Mouse (Mus musculus) thymus, postnatal 36 days (tissue): ENCODE data around the gene Pla2g4b.
A peak's percentile ranks its signal among the peaks of the same experiment; 100 is the strongest.

ENCODE experiments used
- DNase-seq, 2 experiments: peaks; one replicate each; pipeline ENCODE4 v3.0.0; 2022; ENCODE audit warnings: mixed read lengths in 2 of 2

The Pla2g4b gene

DNA sequence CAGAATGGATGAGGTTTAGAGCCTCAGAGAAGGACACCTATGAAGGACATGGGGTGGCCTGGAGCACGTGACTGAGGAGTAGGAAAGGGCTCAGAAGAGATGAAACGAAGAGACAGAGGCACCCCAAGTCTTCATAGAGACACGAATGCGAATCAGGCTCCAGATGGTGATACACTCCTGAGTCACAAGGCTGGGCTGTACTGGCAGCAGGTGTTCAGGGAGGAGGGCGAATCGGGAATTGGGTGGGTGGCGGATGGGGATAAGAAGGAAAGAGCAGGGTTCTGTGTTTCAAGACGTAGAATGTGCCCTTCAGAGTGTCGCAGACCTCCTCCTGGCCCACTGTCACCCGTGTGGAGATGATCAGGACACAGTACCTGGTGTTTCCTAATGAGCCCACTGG is 32.0 kb downstream of the Pla2g4b start:
- no peak for DNase-seq

DNA sequence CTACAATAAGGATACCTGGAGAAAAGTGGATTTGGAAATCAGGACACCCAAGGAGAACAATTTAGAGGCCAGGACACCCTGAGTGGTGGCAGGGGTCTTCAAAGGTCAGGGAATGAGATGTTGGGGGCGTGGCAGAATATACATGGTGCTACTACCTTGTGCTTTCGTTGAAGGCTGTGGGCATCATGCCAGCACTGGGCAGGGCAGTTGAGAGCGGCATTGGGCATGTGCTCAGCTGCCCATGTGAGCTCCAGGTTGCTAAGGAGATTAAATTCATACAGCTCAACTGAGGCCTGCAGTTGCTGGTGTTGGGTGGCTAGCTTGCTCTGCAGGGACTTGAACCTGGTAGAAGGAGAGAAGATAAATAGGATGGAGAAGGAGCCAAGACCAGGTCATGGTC is 33.0 kb downstream of the Pla2g4b start:
- DNase-seq = no peak

GRCm38 (mm10) chr2:120068555-120069465 is 35.6 kb downstream of the Pla2g4b start:
- DNase-seq = peak in 1 of 2 experiments; percentile 5

DNA sequence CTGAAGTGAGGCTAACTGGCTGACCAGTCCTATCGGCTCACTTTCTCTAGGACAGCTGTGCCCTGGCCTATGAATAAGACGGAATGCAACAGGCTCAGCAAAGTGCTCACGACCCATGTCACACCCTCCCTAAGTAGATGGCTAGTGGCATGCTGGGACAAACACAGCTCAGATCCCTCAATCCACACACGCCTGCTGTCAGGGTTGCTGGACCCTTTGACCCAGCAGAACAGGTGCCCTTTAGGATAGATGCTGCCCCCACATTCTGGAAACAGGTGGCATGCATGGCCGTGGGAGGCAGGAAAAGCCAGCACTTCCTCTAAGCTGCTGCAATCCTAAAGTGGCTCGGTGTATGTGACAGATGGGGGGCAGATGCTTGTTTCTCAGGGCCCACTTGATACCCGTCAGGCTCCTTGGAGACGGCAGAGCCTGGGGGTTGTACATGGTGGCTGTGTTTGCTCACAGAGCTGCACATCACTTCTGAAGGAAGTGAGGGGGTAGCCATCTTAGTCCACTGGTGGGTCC is 36.3 kb downstream of the Pla2g4b start:
- DNase-seq = no peak

GRCm38 (mm10) chr2:120074096-120074495 is 40.9 kb downstream of the Pla2g4b start:
- DNase-seq = no peak

GRCm38 (mm10) chr2:120076076-120076705 is 43.0 kb downstream of the Pla2g4b start:
- DNase-seq = peak; percentile 44 to 55

DNA sequence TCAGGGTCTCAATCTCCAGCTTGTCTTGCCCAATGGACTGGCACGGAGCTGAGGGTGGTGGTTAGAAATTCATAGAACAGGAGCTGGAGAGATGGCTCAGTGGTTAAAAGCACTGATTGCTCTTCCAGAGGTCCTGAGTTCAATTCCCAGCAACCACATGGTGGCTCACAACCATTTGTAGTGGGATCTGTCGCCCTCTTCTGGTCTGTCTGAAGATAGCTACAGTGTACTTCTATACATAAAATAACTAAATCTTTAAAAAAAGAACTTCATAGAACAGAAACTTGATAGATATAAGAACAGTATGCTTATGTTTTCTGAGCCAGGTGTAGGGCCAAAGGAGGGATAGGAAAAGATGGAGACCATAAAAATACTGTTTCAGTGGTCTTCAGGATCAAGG is 49.2 kb downstream of the Pla2g4b start:
- DNase-seq = no peak

GRCm38 (mm10) chr2:120084593-120085361 is 51.6 kb downstream of the Pla2g4b start:
- no peak for DNase-seq

- DNase-seq = no peak
These were observed 52.8 kb downstream of the Pla2g4b start for GRCm38 (mm10) chr2:120086038-120086437.

GRCm38 (mm10) chr2:120087391-120087790 is 54.2 kb downstream of the Pla2g4b start:
- no peak for DNase-seq

- no peak for DNase-seq
These were observed 54.7 kb downstream of the Pla2g4b start for GRCm38 (mm10) chr2:120087897-120088296.

DNA sequence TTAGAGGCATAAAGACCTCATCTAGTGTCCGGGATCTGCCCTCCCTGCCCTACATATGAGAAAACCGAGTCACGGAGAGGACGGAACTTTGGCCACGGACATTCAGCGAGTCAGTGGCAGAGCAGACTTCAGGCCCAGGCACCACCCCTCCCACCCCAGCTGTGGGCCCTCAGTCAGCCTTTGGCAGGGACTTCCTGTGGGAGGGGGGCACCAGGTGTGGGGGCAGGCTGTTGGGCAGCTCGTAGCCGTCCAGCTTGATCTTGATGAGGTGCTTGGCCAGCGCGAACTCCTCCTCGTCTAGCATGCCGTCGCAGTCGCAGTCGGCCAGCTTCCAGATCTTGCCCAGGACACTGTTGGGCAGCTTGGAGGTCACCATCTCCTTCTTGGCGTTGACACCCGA is 57.8 kb downstream of the Pla2g4b start:
- no peak for DNase-seq
